Mouse (Mus musculus) lung, embryonic 16.5 days (tissue): ENCODE measurements around the gene Defb25. TPM values are rescaled to one million over a fixed set of nuclear protein-coding genes. Genes with fewer than 3 reads are reported as not detected.
A peak's percentile ranks its signal among the peaks of the same experiment; 100 is the strongest.
"Not testable (repeated sequence)": the region's sequence is repeated elsewhere in the genome, so short reads cannot be mapped to it uniquely, and the experiment has no call there.

Source experiments
- ATAC-seq: fragments of 200-750 bp; cut with Nextera tagmentation; 2 replicates; pipeline ENCODE4 v1.8.0; 2017; ENCODE audit warnings: low read depth, mild to moderate bottlenecking, moderate library complexity
- H3K27ac ChIP-seq: fragments of 300-500 bp; sonication (generic); 2 replicates; pipeline ENCODE4 v1.5.1; 2014; ENCODE audit warnings: mild to moderate bottlenecking, control low read depth, low read length
- H3K27me3 ChIP-seq: fragments of 300-500 bp; sonication (generic); 2 replicates; pipeline ENCODE4 v1.6.1; 2014; ENCODE audit warnings: low read depth, low read length, mixed read lengths; ENCODE audit not compliant: control insufficient read depth, insufficient read depth
- H3K36me3 ChIP-seq: fragments of 300-500 bp; sonication (generic); 2 replicates; pipeline ENCODE4 v1.6.1; 2014; ENCODE audit warnings: low read length; ENCODE audit not compliant: control insufficient read depth, insufficient read depth
- H3K4me1 ChIP-seq: fragments of 300-500 bp; sonication (generic); replicated peaks from 2 replicates; pipeline ENCODE4 v1.6.1; 2014; ENCODE audit warnings: low read length, mixed read lengths; ENCODE audit not compliant: control insufficient read depth, insufficient read depth
- H3K4me2 ChIP-seq: fragments of 300-500 bp; sonication (generic); 2 replicates; pipeline ENCODE4 v1.6.1; 2014; ENCODE audit warnings: low read depth, low read length, control low read depth
- H3K4me3 ChIP-seq: fragments of 300-500 bp; sonication (generic); 2 replicates; pipeline ENCODE4 v1.5.1; 2014; ENCODE audit warnings: mild to moderate bottlenecking, low read length, control low read depth
- H3K9ac ChIP-seq: fragments of 300-500 bp; sonication (generic); 2 replicates; pipeline ENCODE4 v1.6.1; 2014; ENCODE audit warnings: low read length, control low read depth
- H3K9me3 ChIP-seq: fragments of 300-500 bp; sonication (generic); 2 replicates; pipeline ENCODE4 v1.6.1; 2016; ENCODE audit warnings: low read length; ENCODE audit not compliant: control insufficient read depth
- WGBS: fragments of 180-500 bp; shearing (Covaris S2); extraction: QIAGEN DNeasy Blood & Tissue Kit; methylation state at CpG from one replicate; pipeline ENCODE4 v1.1.7; 2014; 5-methylcytosine and 5-hydroxymethylcytosine counted together
- polyA plus RNA-seq: library from polyadenylated mRNA; unstranded; fragments of >200 nt; fragmentation: Nextera tagmentation; extraction: Ambion mirVana; gene quantifications from 2 replicates; pipeline ENCODE4 v1.2.1, GENCODE M21; 2015

The Defb25 gene
- polyA plus RNA-seq: 1.2 and 3.7 TPM in 2 replicates

DNA sequence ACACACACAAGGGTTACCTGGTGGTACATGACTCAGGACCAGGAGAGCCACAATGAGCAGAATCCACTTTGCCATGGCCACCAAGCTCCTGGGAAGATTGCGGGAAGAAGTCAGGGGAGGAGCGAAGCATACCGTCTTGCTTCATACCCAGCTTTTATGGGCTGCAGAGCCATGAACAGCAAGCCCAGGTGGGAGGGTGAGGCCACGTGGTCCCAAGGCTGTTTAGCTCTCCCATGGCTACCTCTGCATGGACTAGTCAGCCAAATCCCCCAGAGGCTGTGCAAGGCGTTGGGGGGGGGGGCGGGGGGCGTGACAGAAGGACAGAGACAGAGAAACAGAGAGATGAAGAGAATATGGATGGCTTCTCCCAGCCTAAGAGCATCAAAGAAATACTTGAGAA lies at the start of gene Defb25:
TSS of gene Defb25 (minus strand) at position 101 of the 400 bp plus-strand sequence.
- WGBS: 78% methylated on average over 7 of the region's 7 CpGs
- H3K27ac ChIP-seq: no peak within 1 kb of the TSS
- no peaks in the 10 kb centered on the region for H3K36me3 ChIP-seq
- H3K4me3 ChIP-seq: no peak within 1 kb of the TSS
- peaks cover 25% of the 10 kb centered on the region for H3K27me3 ChIP-seq
- ATAC-seq: no peak
- H3K4me1 ChIP-seq: peaks cover 7% of the 10 kb centered on the region; the same call in 1 of the 2 replicates
- H3K4me2 ChIP-seq: no peak within 1 kb of the TSS
- no peak within 1 kb of the TSS for H3K9ac ChIP-seq
- no peaks in the 10 kb centered on the region for H3K9me3 ChIP-seq

DNA sequence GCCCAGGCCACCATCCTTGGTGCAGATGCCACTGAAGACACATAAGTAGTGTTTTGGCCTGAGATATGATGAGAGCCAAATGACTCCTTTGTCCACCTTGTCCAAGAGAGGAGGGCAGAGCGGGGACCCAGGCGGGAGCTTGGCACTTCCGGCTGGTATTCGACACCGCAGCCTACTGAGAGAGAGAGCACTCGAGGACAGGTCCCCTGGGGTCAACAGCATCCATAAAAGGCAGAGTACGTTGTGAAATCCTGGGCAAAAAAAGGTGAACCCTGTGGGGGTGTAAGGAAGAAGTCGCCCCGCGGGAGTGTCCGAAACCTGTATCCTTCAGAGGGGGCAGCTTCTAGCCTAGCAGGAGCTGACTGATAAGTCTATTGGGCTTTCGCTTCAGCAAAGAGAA lies 49.3 kb upstream of the Defb25 start:
- Histone ChIP-seq H3K9me3 (no peaks in the 10 kb centered on the region), H3K9ac (peak overlapping the region; percentile 29; the same call in 1 of the 2 replicates), H3K4me1 (peaks cover 28% of the 10 kb centered on the region), H3K4me2 (peak overlapping the region; percentile 71; the same call in 1 of the 2 replicates), H3K4me3 (no peak overlapping the region), H3K27ac (no peak overlapping the region), H3K36me3 (peaks cover 19% of the 10 kb centered on the region), H3K27me3 (no peaks in the 10 kb centered on the region)
- no peak for ATAC-seq
- WGBS: 72% methylated on average over 12 of the region's 12 CpGs

DNA sequence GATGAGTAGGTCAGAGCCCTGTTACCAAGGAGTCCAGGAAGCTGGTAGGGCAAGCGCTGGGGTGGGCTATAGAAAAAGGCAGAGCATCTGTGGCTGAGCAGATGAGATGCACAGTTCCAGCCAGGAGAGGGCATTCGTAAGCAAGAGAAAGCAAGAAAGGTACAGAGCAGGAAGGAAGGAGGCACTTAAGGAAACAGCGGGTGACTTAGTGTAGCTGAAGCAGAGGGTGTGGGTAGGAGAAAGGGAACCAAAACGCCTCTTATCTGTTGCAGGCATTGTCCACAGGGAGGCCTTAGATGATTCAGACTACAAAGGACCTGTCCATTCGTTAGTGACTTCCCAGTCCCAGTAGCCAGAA lies 48.8 kb upstream of the Defb25 start:
- peak; percentile 45 for ATAC-seq
- Histone ChIP-seq H3K9me3 (no peaks in the 10 kb centered on the region), H3K36me3 (peaks cover 16% of the 10 kb centered on the region), H3K9ac (peak overlapping the region; percentile 29; the same call in 1 of the 2 replicates), H3K4me2 (peak overlapping the region; percentile 71), H3K27ac (peak overlapping the region; percentile 33), H3K4me3 (peak overlapping the region; percentile 88), H3K4me1 (peaks cover 28% of the 10 kb centered on the region), H3K27me3 (no peaks in the 10 kb centered on the region)
- WGBS: 12% methylated on average over 5 of the region's 5 CpGs

DNA sequence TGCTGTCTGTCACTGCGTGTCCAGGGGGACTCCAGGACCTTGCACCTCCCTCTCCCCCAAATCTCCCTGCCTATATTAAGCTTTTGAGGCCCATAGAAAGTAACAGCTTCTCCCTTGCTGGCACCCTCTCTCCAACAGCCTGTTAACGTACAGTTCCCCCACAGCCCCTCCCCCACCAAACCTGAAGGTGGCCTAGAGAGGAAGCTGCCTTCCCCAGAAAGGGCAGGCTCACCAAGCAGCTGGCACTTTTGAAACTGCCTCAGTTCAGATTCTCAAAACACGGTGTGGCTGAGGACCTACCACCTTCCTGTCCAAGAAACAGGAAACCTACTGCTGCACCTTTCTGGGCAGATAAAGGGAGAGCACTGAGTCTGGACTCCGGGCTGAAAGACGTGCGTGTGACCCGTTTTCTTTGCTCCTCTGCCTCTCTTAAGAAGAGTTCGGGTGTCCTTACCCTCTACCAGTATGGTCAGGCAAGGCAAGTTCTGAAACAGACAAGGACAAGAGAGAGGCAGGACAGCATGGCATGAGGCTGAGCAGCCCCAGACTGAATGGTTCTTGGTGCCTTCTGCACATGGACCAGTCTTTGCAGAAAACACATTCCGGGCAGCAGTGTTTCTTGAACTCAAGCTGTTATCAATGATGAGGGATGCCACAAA lies 48.3 kb upstream of the Defb25 start:
- 32% methylated on average over 9 of the region's 9 CpGs for WGBS
- peaks cover 28% of the 10 kb centered on the region for H3K4me1 ChIP-seq

DNA sequence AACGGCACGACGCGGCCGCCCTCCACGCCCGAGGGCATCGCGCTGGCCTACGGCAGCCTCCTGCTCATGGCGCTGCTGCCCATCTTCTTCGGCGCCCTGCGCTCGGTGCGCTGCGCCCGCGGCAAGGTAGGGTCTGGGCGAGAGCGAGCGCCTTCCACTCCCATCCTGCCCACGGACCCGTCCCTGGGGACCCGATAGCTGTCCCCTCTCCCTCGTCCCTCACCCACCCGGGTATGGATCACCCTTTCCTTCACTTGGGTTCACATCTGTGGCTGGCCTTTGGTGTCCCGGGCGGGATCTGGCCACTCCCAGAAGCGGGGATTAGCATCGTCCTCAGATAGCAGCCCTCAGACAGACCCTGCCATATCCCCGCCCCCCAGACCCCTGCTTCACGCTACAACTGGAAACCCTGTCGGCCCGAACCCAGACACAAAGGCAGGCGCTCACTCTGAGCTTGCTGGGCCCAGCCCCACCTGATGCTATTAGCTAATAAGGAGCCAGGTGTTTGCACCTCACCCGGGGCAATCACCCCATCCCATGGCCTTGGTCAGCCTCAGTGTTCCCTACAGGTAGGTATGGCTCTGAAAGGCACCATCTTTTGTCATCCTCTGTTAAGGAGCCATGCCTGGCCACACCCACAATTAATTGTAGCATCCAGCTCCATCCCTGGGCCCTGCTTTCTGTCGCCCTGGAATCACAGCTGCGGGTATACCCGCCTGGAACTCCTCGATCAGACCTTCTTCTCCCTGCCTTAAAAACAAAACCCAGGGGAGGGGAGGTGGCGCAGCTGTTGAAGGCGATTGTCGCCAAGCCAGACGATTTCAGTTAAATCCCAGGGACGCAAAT lies 47.0 kb upstream of the Defb25 start:
- Histone ChIP-seq H3K9me3 (no peaks in the 10 kb centered on the region), H3K4me3 (peak overlapping the region; percentile 88), H3K4me1 (peaks cover 28% of the 10 kb centered on the region), H3K27ac (peak overlapping the region; percentile 90), H3K27me3 (no peaks in the 10 kb centered on the region), H3K4me2 (peak overlapping the region; percentile 71), H3K9ac (peak overlapping the region; percentile 95), H3K36me3 (peaks cover 3% of the 10 kb centered on the region; the same call in 1 of the 2 replicates)
- ATAC-seq: peak; percentile 65
- WGBS: under 1% methylated on average over 46 of the region's 46 CpGs

More for the DNA sequence above, 48.3 kb upstream of the Defb25 start:
- no peak for ATAC-seq
- H3K27me3 ChIP-seq: no peaks in the 10 kb centered on the region
- peak overlapping the region; percentile 71 for H3K4me2 ChIP-seq
- no peaks in the 10 kb centered on the region for H3K9me3 ChIP-seq
- peaks cover 13% of the 10 kb centered on the region for H3K36me3 ChIP-seq
- peak overlapping the region; percentile 88 for H3K4me3 ChIP-seq
- H3K9ac ChIP-seq: peak overlapping the region; percentile 95
- peak overlapping the region; percentile 44; the same call in 1 of the 2 replicates for H3K27ac ChIP-seq

DNA sequence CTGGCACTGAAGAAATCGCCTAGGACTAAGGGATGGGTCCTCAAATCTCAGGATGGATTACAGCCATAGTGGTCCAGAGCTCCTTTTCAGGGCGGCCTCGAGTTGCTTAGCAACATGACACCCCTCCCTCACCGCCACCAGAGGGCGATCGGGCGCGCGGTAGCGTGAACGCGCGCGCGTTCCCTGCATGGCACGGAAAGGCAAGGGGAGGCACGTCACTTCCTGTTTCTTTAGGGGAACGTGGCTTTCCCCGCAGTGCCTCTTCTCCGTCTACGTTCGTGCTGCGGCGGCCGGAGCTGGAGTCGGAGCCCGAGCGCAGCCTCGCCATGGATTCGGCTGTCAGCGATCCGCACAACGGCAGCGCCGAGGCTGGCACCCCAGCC lies 46.4 kb upstream of the Defb25 start, which contains the start of gene H13:
TSS of gene H13 (plus strand) at position 206 of the 383 bp plus-strand sequence.
- Histone ChIP-seq H3K27me3 (no peaks in the 10 kb centered on the region), H3K27ac (peak within 1 kb of the TSS; percentile 90), H3K36me3 (peaks cover 3% of the 10 kb centered on the region; the same call in 1 of the 2 replicates), H3K4me3 (peak within 1 kb of the TSS; percentile 88), H3K9ac (peak within 1 kb of the TSS; percentile 95), H3K4me2 (peak within 1 kb of the TSS; percentile 71), H3K9me3 (no peaks in the 10 kb centered on the region), H3K4me1 (peaks cover 28% of the 10 kb centered on the region)
- ATAC-seq: peak; percentile 83
- 0% methylated on average over 35 of the region's 35 CpGs for WGBS

DNA sequence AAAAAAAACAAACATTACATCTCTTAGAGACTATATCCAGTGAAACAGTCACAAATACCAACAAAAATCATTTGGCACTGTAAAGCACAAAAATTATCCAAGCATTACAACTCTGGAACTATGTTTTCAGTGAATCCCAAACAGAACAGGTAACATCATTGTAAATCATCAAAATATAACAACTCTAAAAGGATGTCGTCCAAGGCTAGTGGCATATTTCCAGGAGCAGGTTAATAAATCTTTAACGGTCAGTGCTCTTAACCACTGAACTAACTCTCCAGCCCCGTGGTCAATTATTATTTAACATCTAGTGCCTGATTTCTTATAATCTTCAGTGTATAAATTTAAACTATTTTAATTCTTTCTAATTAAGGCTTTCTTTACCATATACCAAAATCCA lies 43.3 kb upstream of the Defb25 start:
- H3K4me1 ChIP-seq, H3K27ac ChIP-seq, ATAC-seq, H3K27me3 ChIP-seq, H3K36me3 ChIP-seq, H3K9ac ChIP-seq, H3K9me3 ChIP-seq, H3K4me2 ChIP-seq, H3K4me3 ChIP-seq: not testable (repeated sequence)
- WGBS: 56% methylated on average over 3 of the region's 3 CpGs

DNA sequence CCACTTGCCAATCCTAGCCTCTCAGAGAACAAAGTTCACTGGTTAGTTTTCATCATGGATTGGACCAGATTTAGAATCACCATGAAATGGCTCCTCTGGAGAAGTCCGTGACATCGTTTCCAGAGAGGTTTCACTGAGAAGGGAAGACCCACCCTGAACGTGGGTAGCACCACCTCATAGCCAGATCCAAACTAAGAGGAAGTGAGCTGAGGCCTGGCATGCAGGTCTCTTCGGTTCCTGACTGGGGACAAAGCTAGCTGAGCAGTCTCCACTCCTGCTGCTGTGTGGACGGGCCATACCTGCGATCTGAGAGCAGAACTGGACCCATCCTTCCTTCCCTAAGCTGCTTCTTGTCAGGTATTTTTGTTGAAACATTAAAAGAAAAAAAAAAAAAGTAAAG lies 38.3 kb upstream of the Defb25 start:
- H3K9ac ChIP-seq: no peak overlapping the region
- no peak overlapping the region for H3K4me2 ChIP-seq
- no peak overlapping the region for H3K27ac ChIP-seq
- no peak overlapping the region for H3K4me3 ChIP-seq
- H3K4me1 ChIP-seq: no peaks in the 10 kb centered on the region
- H3K36me3 ChIP-seq: no peaks in the 10 kb centered on the region
- no peaks in the 10 kb centered on the region for H3K9me3 ChIP-seq
- no peaks in the 10 kb centered on the region for H3K27me3 ChIP-seq
- ATAC-seq: no peak
- 76% methylated on average over 6 of the region's 6 CpGs for WGBS

DNA sequence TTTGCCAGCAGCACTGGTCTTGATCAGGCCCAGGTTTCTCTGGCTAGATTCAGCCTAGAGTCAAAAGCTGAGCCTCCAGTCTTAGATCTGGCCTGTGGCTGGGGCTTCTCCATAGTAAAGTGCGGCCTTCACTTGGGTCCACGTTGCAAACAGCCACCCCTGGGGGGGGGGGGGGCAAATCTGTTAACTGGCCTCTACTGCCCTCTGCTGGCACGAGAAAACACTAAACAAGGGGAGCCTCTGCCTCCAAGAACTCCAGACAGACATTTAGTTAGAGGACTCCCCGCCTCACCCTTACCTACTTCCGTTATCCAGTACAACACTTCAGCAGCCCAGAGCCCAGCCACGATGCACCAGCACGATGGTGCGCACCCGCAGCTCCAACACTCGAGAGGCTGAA lies 34.5 kb upstream of the Defb25 start:
- Histone ChIP-seq H3K9me3 (no peaks in the 10 kb centered on the region), H3K27ac (no peak overlapping the region), H3K4me3 (no peak overlapping the region), H3K9ac (no peak overlapping the region), H3K4me1 (peaks cover 8% of the 10 kb centered on the region; the same call in 1 of the 2 replicates), H3K4me2 (no peak overlapping the region), H3K27me3 (no peaks in the 10 kb centered on the region), H3K36me3 (no peaks in the 10 kb centered on the region)
- whole genome bisulfite sequencing: 52% methylated on average over 10 of the region's 10 CpGs
- ATAC-seq: no peak
